Mouse (Mus musculus): ENCODE results near the gene Slu7.

DNA sequence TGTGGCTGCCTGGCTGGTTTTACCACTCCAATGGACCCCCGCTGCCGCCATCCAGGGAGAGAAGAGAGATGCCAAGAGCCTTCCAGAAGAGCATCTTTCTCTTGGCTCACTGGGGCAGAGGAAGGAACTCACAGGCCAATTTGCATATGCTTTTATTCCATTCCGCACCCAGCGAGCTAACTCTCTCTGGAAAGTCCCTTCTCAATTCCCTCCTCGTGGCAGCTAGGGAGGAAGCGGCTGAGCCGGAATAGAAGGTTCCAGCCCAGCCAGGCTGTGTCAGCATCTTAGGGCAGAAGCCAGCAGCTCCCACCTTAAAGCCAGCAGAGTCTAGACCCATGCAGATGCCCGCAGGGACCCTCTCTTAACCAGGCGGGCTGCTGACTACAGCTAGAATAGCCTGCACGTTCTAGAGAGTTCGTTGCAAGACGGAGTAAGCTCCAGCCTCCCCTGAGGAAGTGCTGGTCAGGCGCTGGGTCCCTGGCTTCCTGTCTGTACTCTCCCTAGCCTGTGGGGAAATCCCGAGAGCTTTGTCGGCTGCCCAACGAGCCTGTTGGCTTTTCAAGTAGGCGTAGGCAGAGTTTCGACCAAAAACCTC, 48.4 kb upstream of the Slu7 start:
- no peak for TF ChIP-seq CTCF (IDR thresholded peaks at IDR 0.05)
- no peak for TF ChIP-seq EP300 (IDR thresholded peaks at IDR 0.05)
